Mouse (Mus musculus) kidney, postnatal 14 days (tissue): ENCODE data around the gene Ist1.

Experiments
- DNase-seq: peaks from one replicate; pipeline ENCODE4 v3.0.0; 2022; ENCODE audit warnings: mixed read lengths

Gene Ist1

GRCm38 (mm10) chr8:109681535-109681934 is 11.5 kb downstream of the Ist1 start:
- DNase-seq = no peak

GRCm38 (mm10) chr8:109675896-109676643 is 17.0 kb downstream of the Ist1 start:
- DNase-seq = no peak

GRCm38 (mm10) chr8:109673596-109673995 is 19.5 kb downstream of the Ist1 start:
- peak; percentile 42 for DNase-seq

GRCm38 (mm10) chr8:109672656-109673055 is 20.4 kb downstream of the Ist1 start:
- DNase-seq = no peak

- no peak for DNase-seq
Observed at GRCm38 (mm10) chr8:109666616-109667015, 26.4 kb downstream of the Ist1 start.

- DNase-seq = no peak
Observed at GRCm38 (mm10) chr8:109662328-109662727, 30.7 kb downstream of the Ist1 start.

- DNase-seq = no peak
Observed at GRCm38 (mm10) chr8:109656860-109657259, 36.2 kb downstream of the Ist1 start.

GRCm38 (mm10) chr8:109650801-109651200 is 42.3 kb downstream of the Ist1 start:
- DNase-seq = no peak

GRCm38 (mm10) chr8:109648469-109648868 is 44.6 kb downstream of the Ist1 start:
- no peak for DNase-seq

- no peak for DNase-seq
Observed at GRCm38 (mm10) chr8:109647331-109647730, 45.7 kb downstream of the Ist1 start.

- DNase-seq = no peak
Observed at GRCm38 (mm10) chr8:109641236-109641635, 51.8 kb downstream of the Ist1 start.

- DNase-seq = no peak
Observed at GRCm38 (mm10) chr8:109640410-109640809, 52.6 kb downstream of the Ist1 start.

GRCm38 (mm10) chr8:109638851-109639250 is 54.2 kb downstream of the Ist1 start:
- DNase-seq = no peak

GRCm38 (mm10) chr8:109635146-109635545 is 57.9 kb downstream of the Ist1 start:
- no peak for DNase-seq

GRCm38 (mm10) chr8:109632498-109632897 is 60.6 kb downstream of the Ist1 start:
- DNase-seq = no peak

GRCm38 (mm10) chr8:109628638-109629037 is 64.4 kb downstream of the Ist1 start:
- DNase-seq = no peak
